Mouse (Mus musculus) embryonic facial prominence, embryonic 14.5 days (tissue): ENCODE measurements around the gene Eif2ak1. TPM values are rescaled to one million over a fixed set of nuclear protein-coding genes. Genes with fewer than 3 reads are reported as not detected.

Experiments used
- ATAC-seq: fragments of 200-750 bp; cut with Nextera tagmentation; 2 replicates; pipeline ENCODE4 v1.8.0; 2017; ENCODE audit warnings: low read depth, moderate number of reproducible peaks, moderate TSS enrichment
- DNase-seq: peaks from one replicate; pipeline ENCODE4 v3.0.0-alpha.2; 2015; ENCODE audit warnings: low spot score
- H3K27ac ChIP-seq: fragments of 300-500 bp; sonication (generic); replicated peaks from 2 replicates; pipeline ENCODE4 v1.5.1; 2014; ENCODE audit warnings: low read depth, mild to moderate bottlenecking, low read length, moderate library complexity
- H3K27me3 ChIP-seq: fragments of 300-500 bp; sonication (generic); replicated peaks from 2 replicates; pipeline ENCODE4 v1.6.1; 2014; ENCODE audit warnings: low read length; ENCODE audit not compliant: control insufficient read depth, insufficient read depth
- H3K36me3 ChIP-seq: fragments of 300-500 bp; sonication (generic); 2 replicates; pipeline ENCODE4 v1.6.1; 2014; ENCODE audit warnings: low read length, mixed read lengths; ENCODE audit not compliant: control insufficient read depth, insufficient read depth
- H3K4me1 ChIP-seq: fragments of 300-500 bp; sonication (generic); 2 replicates; pipeline ENCODE4 v1.6.1; 2014; ENCODE audit warnings: antibody characterized with exemption, low read length; ENCODE audit not compliant: control insufficient read depth, insufficient read depth
- H3K4me2 ChIP-seq: fragments of 300-500 bp; sonication (generic); 2 replicates; pipeline ENCODE4 v1.6.1; 2014; ENCODE audit warnings: low read depth, mild to moderate bottlenecking, low read length, moderate library complexity, mixed read lengths
- H3K4me3 ChIP-seq: fragments of 300-500 bp; sonication (generic); 2 replicates; pipeline ENCODE4 v1.5.1; 2014; ENCODE audit warnings: low read depth, mild to moderate bottlenecking, low read length
- H3K9ac ChIP-seq: fragments of 300-500 bp; sonication (generic); 2 replicates; pipeline ENCODE4 v1.6.1; 2014; ENCODE audit warnings: low read depth, mild to moderate bottlenecking, low read length, moderate library complexity, mixed read lengths
- H3K9me3 ChIP-seq: fragments of 300-500 bp; sonication (generic); 2 replicates; pipeline ENCODE4 v1.6.1; 2016; ENCODE audit warnings: low read length; ENCODE audit not compliant: control insufficient read depth
- WGBS: fragments of 180-500 bp; shearing (Covaris S2); extraction: QIAGEN DNeasy Blood & Tissue Kit; methylation state at CpG from one replicate; pipeline ENCODE4 v1.1.7; 2014; 5-methylcytosine and 5-hydroxymethylcytosine counted together
- polyA plus RNA-seq: library from polyadenylated mRNA; unstranded; fragments of >200 nt; fragmentation: Nextera tagmentation; extraction: Ambion mirVana; gene quantifications from 2 replicates; pipeline ENCODE4 v1.2.1, GENCODE M21; 2014

Eif2ak1 gene
- polyA plus RNA-seq, 1 experiment from 2014 or later: 38.4 TPM

DNA sequence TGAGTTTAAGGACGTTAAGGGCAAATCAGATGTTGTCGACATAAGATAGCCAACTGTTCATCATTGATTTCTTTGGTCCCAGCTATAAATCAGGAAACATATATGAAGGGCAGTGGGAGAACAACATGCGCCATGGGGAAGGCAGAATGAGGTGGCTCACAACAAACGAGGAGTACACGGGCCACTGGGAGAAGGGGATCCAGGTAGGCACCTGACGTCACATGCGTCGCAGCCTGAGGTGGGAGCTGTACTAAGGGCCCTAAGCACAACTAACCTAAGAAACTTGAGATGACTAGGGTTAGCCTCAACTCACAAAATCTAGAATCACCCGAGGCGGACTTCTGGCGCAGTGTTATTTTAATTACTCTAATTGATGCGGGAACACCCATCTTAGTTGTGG lies 130.8 kb downstream of the Eif2ak1 start:
- Histone ChIP-seq H3K4me3 (no peak overlapping the region), H3K4me1 (no peaks in the 10 kb centered on the region), H3K27ac (no peak overlapping the region), H3K27me3 (no peaks in the 10 kb centered on the region), H3K4me2 (no peak overlapping the region), H3K36me3 (no peaks in the 10 kb centered on the region), H3K9me3 (0 out of 2 replicates have a peak, but pooled peaks cover 5% of the 10 kb centered on the region), H3K9ac (no peak overlapping the region)
- ATAC-seq (no peak), DNase-seq (no peak)
- 84% methylated on average over 12 of the region's 12 CpGs for WGBS

DNA sequence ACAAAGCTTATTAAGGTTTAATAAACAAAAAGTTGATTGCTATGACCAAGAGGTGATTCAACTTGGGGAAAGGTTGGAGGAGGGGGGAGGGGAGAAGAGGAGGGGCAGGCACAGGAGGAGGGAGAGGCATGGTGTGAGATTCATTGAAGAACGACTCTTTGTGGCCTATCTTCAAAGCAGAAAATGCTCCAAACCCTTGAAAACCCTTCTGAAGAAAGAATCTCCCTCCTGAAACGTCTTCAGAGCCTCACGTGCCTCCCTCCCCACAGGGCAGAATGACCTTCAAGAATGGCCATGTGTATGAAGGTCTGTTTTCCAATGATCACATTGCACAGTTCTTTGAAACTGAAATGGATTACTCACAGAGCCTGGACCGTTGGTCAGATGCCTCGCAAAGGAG lies 132.4 kb downstream of the Eif2ak1 start:
- Histone ChIP-seq H3K27ac (no peak overlapping the region), H3K27me3 (no peaks in the 10 kb centered on the region), H3K4me1 (no peaks in the 10 kb centered on the region), H3K36me3 (no peaks in the 10 kb centered on the region), H3K9ac (no peak overlapping the region), H3K4me2 (no peak overlapping the region), H3K4me3 (no peak overlapping the region), H3K9me3 (0 out of 2 replicates have a peak, but pooled peaks cover 4% of the 10 kb centered on the region)
- no peak for DNase-seq
- 41% methylated on average over 5 of the region's 5 CpGs for WGBS
- ATAC-seq: no peak

Other genes with a start within 250 kb of the Eif2ak1 start
- gene Cyth3, start 195.3 kb upstream of the Eif2ak1 start, polyA plus RNA-seq: 52.0 and 61.2 TPM in 2 replicates
- gene Usp42, start 85.5 kb upstream of the Eif2ak1 start, polyA plus RNA-seq: 18.1 and 19.2 TPM in 2 replicates
- gene Ankrd61, start 79.9 kb downstream of the Eif2ak1 start, polyA plus RNA-seq: 0.18 TPM in 1 of 2 replicates, not detected in the other
- 100 and 102 TPM in 2 replicates for gene Aimp2, start 92.1 kb downstream of the Eif2ak1 start, polyA plus RNA-seq
- 20.9 and 23.3 TPM in 2 replicates for gene Pms2, start 92.2 kb downstream of the Eif2ak1 start, polyA plus RNA-seq
- gene Gm42421, start 110.4 kb downstream of the Eif2ak1 start, polyA plus RNA-seq: 0.49 and 0.63 TPM in 2 replicates
- 3.3 and 4.7 TPM in 2 replicates for gene Rsph10b, start 115.2 kb downstream of the Eif2ak1 start, polyA plus RNA-seq
- gene Ccz1, start 197.1 kb downstream of the Eif2ak1 start, polyA plus RNA-seq: 69.6 and 76.1 TPM in 2 replicates
- 0.34 and 1.1 TPM in 2 replicates for gene Ocm, start 208.9 kb downstream of the Eif2ak1 start, polyA plus RNA-seq